Mouse (Mus musculus): ENCODE results near the gene Gsta2. TPM values are rescaled to one million over a fixed set of nuclear protein-coding genes. Genes with fewer than 3 reads are reported as not detected.

The Gsta2 gene
- polyA plus RNA-seq, 1 experiment from 2014 or later: 69.4 TPM

Other genes with a start within 250 kb of the Gsta2 start
- 41.0 and 44.5 TPM in 2 replicates for gene Fbxo9, start 246.7 kb downstream of the Gsta2 start, polyA plus RNA-seq (2015; fragmentation: Nextera tagmentation; extraction: Ambion mirVana)
- gene Ick, start 246.6 kb downstream of the Gsta2 start, polyA plus RNA-seq (2015; fragmentation: Nextera tagmentation; extraction: Ambion mirVana): 28.5 and 31.3 TPM in 2 replicates
- gene Gsta4, start 173.0 kb downstream of the Gsta2 start, polyA plus RNA-seq (2015; fragmentation: Nextera tagmentation; extraction: Ambion mirVana): 1,515 and 1,656 TPM in 2 replicates
- gene Gsta1, start 125.1 kb downstream of the Gsta2 start, polyA plus RNA-seq (2015; fragmentation: Nextera tagmentation; extraction: Ambion mirVana): 1,326 and 1,348 TPM in 2 replicates
- 929 and 937 TPM in 2 replicates for gene Gm3776, start 98.7 kb downstream of the Gsta2 start, polyA plus RNA-seq (2015; fragmentation: Nextera tagmentation; extraction: Ambion mirVana)
- gene Gm10639, start 65.9 kb downstream of the Gsta2 start, polyA plus RNA-seq (2015; fragmentation: Nextera tagmentation; extraction: Ambion mirVana): 5.1 and 5.8 TPM in 2 replicates
- gene Omt2a, start 41.0 kb downstream of the Gsta2 start, polyA plus RNA-seq (2015; fragmentation: Nextera tagmentation; extraction: Ambion mirVana): not detected in 2 replicates
- gene Omt2b, start 28.2 kb downstream of the Gsta2 start, polyA plus RNA-seq (2015; fragmentation: Nextera tagmentation; extraction: Ambion mirVana): not detected in 2 replicates
- gene Dppa5a, start 12.4 kb upstream of the Gsta2 start, polyA plus RNA-seq (2015; fragmentation: Nextera tagmentation; extraction: Ambion mirVana): 1.2 and 2.1 TPM in 2 replicates
- gene Ooep, start 22.9 kb upstream of the Gsta2 start, polyA plus RNA-seq (2015; fragmentation: Nextera tagmentation; extraction: Ambion mirVana): 0.81 and 0.90 TPM in 2 replicates
- gene Ddx43, start 40.0 kb upstream of the Gsta2 start, polyA plus RNA-seq (2015; fragmentation: Nextera tagmentation; extraction: Ambion mirVana): 0.08 and 0.12 TPM in 2 replicates
- 1.4 and 1.6 TPM in 2 replicates for gene Cgas, start 87.4 kb upstream of the Gsta2 start, polyA plus RNA-seq (2015; fragmentation: Nextera tagmentation; extraction: Ambion mirVana)
- 11.7 and 12.1 TPM in 2 replicates for gene Mto1, start 92.4 kb upstream of the Gsta2 start, polyA plus RNA-seq (2015; fragmentation: Nextera tagmentation; extraction: Ambion mirVana)
- 0.72 and 1.1 TPM in 2 replicates for gene Gm17324, start 93.0 kb upstream of the Gsta2 start, polyA plus RNA-seq (2015; fragmentation: Nextera tagmentation; extraction: Ambion mirVana)
- gene Eef1a1, start 133.4 kb upstream of the Gsta2 start, polyA plus RNA-seq (2015; fragmentation: Nextera tagmentation; extraction: Ambion mirVana): 2,673 and 2,818 TPM in 2 replicates
- 9.3 and 10.0 TPM in 2 replicates for gene Slc17a5, start 232.3 kb upstream of the Gsta2 start, polyA plus RNA-seq (2015; fragmentation: Nextera tagmentation; extraction: Ambion mirVana)